Mouse (Mus musculus) G1E (cell line): ENCODE measurements around the gene Mfsd4b1. TPM values are rescaled to one million over a fixed set of nuclear protein-coding genes. Genes with fewer than 3 reads are reported as not detected.

Source experiments
- ATAC-seq: 2 replicates; pipeline ENCODE4 v1.8.0; 2016; ENCODE audit warnings: mild to moderate bottlenecking; ENCODE audit not compliant: insufficient number of reproducible peaks, poor library complexity, low FRiP score, severe bottlenecking; ENCODE audit errors: extremely low read depth
- DNase-seq: peaks from one replicate; pipeline ENCODE4 v3.0.0; 2012; ENCODE audit warnings: low spot score
- H3K27me3 ChIP-seq: 2 replicates; pipeline ENCODE4 v1.6.1; 2012; ENCODE audit warnings: mild to moderate bottlenecking, low read length, inconsistent platforms; ENCODE audit not compliant: insufficient read depth
- H3K36me3 ChIP-seq: replicated peaks from 2 replicates; pipeline ENCODE3; 2012; ENCODE audit warnings: mild to moderate bottlenecking, inconsistent platforms
- H3K4me1 ChIP-seq: 2 replicates; pipeline ENCODE4 v1.6.1; 2012; ENCODE audit warnings: low read depth, low read length, inconsistent platforms, mixed read lengths; ENCODE audit not compliant: insufficient read depth
- H3K4me3 ChIP-seq: 2 replicates; pipeline ENCODE4 v1.5.1; 2012; ENCODE audit warnings: low read depth, mild to moderate bottlenecking, inconsistent platforms, low read length, moderate library complexity, mixed read lengths
- H3K9me3 ChIP-seq: replicated peaks from 2 replicates; pipeline ENCODE4 v1.6.1; 2012; ENCODE audit warnings: inconsistent platforms
- CTCF ChIP-seq: IDR thresholded peaks from 2 replicates; pipeline ENCODE4 v1.5.1; 2012; ENCODE audit warnings: low read depth, low read length, inconsistent platforms, mixed read lengths
- GATA1 ChIP-seq: IDR thresholded peaks from 2 replicates; pipeline ENCODE4 v1.6.1; 2012; ENCODE audit warnings: borderline replicate concordance, low read length, inconsistent platforms, mixed read lengths
- GATA2 ChIP-seq: IDR thresholded peaks from 2 replicates; pipeline ENCODE4 v1.6.1; 2012; ENCODE audit warnings: low read depth, low read length, inconsistent platforms, borderline replicate concordance
- POLR2AphosphoS5 ChIP-seq: IDR thresholded peaks from 2 replicates; pipeline ENCODE4 v1.6.1; 2012; ENCODE audit warnings: low read depth, low read length, inconsistent platforms; ENCODE audit not compliant: insufficient replicate concordance
- TAL1 ChIP-seq: conservative IDR thresholded peaks from 2 replicates; pipeline ENCODE4 v1.6.1; 2012; ENCODE audit warnings: low read depth, low read length, inconsistent platforms, mixed read lengths
- polyA plus RNA-seq: library from polyadenylated mRNA; stranded (reverse); fragments of >175 nt; gene quantifications from 2 replicates; pipeline ENCODE4 v1.2.3, GENCODE M21; 2012
- total RNA-seq, 2 experiments: library from RNA; stranded (forward) in 1 of 2; stranded (reverse) in 1 of 2; fragments of 200-1000 nt in 1 of 2; fragments of >200 nt in 1 of 2; fragmentation: Nextera tagmentation in 1 of 2; gene quantifications; 2 replicates each; pipeline ENCODE4 v1.2.3; 2014 to 2017

The Mfsd4b1 gene
- total and polyA plus RNA-seq, 3 experiments, result 0.05 TPM; not detected in 2

DNA sequence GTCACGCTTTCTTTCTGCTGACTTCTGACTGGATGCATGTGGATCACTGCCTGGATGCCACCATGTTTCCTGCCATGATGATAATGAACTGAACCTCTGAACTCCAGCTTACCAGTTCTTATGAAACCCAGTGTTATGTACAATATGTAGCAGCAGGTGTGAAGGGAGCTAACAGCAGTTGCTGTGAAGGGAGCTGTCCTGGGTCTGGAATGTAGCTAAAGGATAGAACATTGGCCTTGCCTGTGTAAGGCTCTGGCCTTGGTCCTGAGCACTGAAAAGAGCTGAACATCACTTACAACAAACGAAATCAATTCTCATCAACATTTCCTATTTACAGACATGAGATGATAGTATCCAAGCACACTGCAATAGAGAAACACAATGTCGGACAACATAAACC is 57.6 kb downstream of the Mfsd4b1 start:
- no peak for DNase-seq
- peaks cover 7% of the 10 kb centered on the region for H3K27me3 ChIP-seq
- no peak overlapping the region for H3K4me3 ChIP-seq
- no peak for ATAC-seq
- no peaks in the 10 kb centered on the region for H3K4me1 ChIP-seq
- TF ChIP-seq GATA1, result no peak
- TF ChIP-seq CTCF, result no peak
- no peak for TF ChIP-seq TAL1
- no peak for TF ChIP-seq POLR2AphosphoS5
- no peak for TF ChIP-seq GATA2
- H3K36me3 ChIP-seq, result no peaks in the 10 kb centered on the region
- H3K9me3 ChIP-seq, result peaks cover 3% of the 10 kb centered on the region; the same call in 1 of the 2 replicates

DNA sequence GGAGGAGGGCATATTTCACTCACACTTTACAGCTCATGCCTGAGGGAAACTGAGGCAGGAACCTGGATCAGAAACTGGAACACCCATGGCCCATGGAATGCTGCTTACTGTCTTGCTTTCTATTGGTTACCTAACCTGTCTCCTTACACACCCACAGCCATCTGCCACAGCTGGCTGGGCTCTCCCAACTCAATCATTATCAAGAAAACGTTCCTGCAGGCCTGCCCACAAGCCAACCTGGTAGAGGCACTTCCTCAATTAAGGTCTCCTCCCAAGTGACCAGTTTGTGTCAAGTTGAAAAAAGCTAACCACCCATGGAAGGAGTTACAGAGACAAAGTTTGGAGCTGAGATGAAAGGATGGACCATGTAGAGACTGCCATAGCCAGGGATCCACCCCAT is 63.2 kb downstream of the Mfsd4b1 start:
- Histone ChIP-seq H3K9me3 (no peaks in the 10 kb centered on the region), H3K4me1 (peaks cover 21% of the 10 kb centered on the region), H3K27me3 (peaks cover 9% of the 10 kb centered on the region), H3K36me3 (no peaks in the 10 kb centered on the region), H3K4me3 (no peak overlapping the region)
- DNase-seq (peak; percentile 27), ATAC-seq (no peak)
- no peak for TF ChIP-seq GATA1
- TF ChIP-seq POLR2AphosphoS5, result no peak
- peak; percentile 20; the same call in 1 of the 2 replicates for TF ChIP-seq TAL1
- TF ChIP-seq CTCF, result no peak

DNA sequence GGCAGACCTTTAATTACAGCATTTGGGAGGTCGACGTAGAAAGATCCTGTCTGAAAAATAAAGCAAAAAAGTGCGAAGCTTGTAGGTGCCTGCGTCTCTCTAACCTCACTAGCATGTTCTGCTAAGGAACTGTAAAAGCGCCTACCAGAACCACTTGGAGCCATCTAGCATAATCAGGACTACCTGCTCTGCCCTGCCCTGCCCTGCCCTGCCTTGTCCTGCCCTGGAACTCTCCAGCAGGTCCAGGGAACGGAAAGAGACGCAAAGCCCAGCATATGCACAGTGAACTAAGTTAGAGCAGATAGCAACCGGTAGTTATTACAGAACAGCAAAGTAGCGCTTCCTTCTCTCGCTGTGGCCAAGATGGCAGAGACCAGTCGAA is 64.6 kb downstream of the Mfsd4b1 start:
- no peak for TF ChIP-seq CTCF
- no peak for TF ChIP-seq GATA2
- no peak for TF ChIP-seq POLR2AphosphoS5
- TF ChIP-seq GATA1, result no peak
- TF ChIP-seq TAL1, result no peak
- H3K27me3 ChIP-seq, result peaks cover 9% of the 10 kb centered on the region
- DNase-seq (no peak), ATAC-seq (no peak)
- no peaks in the 10 kb centered on the region for H3K9me3 ChIP-seq
- H3K4me1 ChIP-seq, result peaks cover 21% of the 10 kb centered on the region
- H3K4me3 ChIP-seq, result no peak overlapping the region; the same call in 1 of the 2 replicates
- H3K36me3 ChIP-seq, result no peaks in the 10 kb centered on the region

DNA sequence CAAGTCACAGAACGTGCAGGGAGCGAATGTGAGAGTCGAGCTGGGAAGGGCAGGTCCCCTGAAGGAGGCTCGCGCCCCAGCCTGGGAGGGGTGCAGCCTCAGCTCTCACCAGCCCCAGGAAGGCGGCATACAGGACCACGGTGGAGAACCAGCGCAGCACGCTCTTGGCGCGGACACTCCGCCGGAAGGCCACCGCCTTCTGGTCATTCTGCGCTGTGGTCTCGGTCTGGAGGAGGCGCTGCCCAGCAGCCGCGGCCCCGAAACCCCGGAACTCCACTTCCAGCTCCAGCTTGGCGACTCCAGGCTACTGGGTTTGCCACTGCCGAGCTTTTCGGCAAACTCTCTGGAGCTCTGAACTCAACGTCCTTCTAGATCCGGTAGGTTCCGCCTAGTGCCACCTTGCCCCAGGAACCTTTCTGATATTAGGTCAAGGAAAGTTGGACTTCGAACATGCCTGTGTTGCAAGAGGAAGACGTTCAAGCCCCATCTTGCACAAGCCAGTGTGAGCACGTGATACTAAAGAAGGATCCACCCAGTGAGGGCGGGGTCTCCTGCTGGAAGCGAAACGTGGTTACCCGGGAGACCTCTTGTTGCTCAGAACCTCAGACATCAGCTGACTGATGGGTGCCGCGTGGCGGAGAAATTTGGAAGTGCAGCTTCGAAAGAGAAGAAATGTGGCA is 65.2 kb downstream of the Mfsd4b1 start, which contains the start of gene Mfsd4b3:
Mfsd4b3 (minus strand) TSS at position 393 of the 680 bp plus-strand sequence.
- H3K27me3 ChIP-seq, result peaks cover 9% of the 10 kb centered on the region
- no peak for TF ChIP-seq GATA1
- TF ChIP-seq POLR2AphosphoS5, result no peak
- TF ChIP-seq CTCF, result no peak
- TF ChIP-seq TAL1, result no peak
- TF ChIP-seq GATA2, result no peak
- DNase-seq, result peak; percentile 57
- peaks cover 21% of the 10 kb centered on the region for H3K4me1 ChIP-seq
- H3K36me3 ChIP-seq, result no peaks in the 10 kb centered on the region
- H3K9me3 ChIP-seq, result no peaks in the 10 kb centered on the region
- peak within 1 kb of the TSS; percentile 69 for H3K4me3 ChIP-seq
- peak; percentile 45; the same call in 1 of the 2 replicates for ATAC-seq

DNA sequence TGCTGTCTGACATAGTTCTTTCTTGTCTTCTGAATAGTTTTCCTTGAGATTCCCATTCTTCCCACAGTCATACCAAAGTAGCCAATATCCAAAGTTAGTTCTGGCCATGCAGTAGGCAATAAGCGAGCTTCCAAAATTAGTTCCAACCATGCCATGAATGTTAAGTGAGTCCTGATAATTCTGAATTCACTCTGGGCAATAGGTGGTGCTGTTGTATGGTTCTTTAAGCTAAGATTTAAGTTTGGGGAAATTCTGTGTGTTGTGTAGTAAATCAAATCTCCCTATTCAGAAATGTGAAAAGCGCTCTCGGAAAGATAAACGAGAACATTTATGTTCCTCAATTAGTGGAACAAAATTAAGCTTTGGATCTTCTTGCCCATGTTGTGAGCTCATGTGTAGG is 66.8 kb downstream of the Mfsd4b1 start:
- Histone ChIP-seq H3K27me3 (peaks cover 4% of the 10 kb centered on the region), H3K9me3 (no peaks in the 10 kb centered on the region), H3K4me3 (no peak overlapping the region), H3K36me3 (no peaks in the 10 kb centered on the region), H3K4me1 (peaks cover 21% of the 10 kb centered on the region)
- no peak for DNase-seq
- no peak for ATAC-seq
- no peak for TF ChIP-seq GATA2
- TF ChIP-seq POLR2AphosphoS5, result no peak
- no peak for TF ChIP-seq GATA1
- TF ChIP-seq CTCF, result no peak

DNA sequence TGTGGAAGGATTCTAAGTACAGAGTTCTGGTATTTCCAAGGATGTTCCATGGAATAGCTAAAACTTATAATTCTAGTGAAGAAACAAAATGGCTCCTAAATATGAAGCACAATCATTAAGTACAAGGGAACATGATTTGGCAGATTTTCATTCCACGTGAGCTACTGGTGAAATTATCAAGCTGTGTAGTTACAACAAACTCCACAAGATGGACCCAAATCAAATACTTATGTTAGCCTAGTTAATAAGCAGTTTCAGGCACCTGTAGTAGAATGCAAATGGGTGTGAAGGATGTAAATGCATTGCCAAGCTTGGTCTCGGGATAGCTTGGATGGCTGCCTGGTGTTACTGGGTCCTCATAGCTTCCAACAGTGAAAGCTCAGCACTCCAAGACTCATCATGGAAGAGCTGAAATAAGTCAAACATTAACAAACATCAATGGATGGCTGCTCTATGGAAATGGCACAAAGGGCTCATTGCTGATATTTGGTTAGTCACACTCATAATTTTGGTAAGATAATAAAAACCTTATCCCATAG is 68.7 kb downstream of the Mfsd4b1 start:
- ATAC-seq, result no peak

More for the DNA sequence above, 68.7 kb downstream of the Mfsd4b1 start:
- peaks cover 15% of the 10 kb centered on the region for H3K4me1 ChIP-seq
- H3K9me3 ChIP-seq, result no peaks in the 10 kb centered on the region
- H3K36me3 ChIP-seq, result no peaks in the 10 kb centered on the region
- H3K4me3 ChIP-seq, result no peak overlapping the region
- no peak for DNase-seq
- peaks cover 9% of the 10 kb centered on the region for H3K27me3 ChIP-seq
- TF ChIP-seq TAL1 (no peak), POLR2AphosphoS5 (no peak), CTCF (no peak)
